9 mouse cellular contexts compared by ENCODE assay signal in genomic region chr7:95689161-95689833, GRCm38 (mm10).
DNase-seq lines count a peak whose midpoint lies in the region; ATAC-seq and TF ChIP-seq lines count a peak whose summit lies in the region.
"Had no signal": no experiment of that assay in that cellular context is flagged by ENCODE, and none has a peak within 500 bp of the region (broad histone marks: within the 10 kb centered on the region; RNA-seq: fewer than 3 reads in every experiment).

No protein-coding gene starts in this region.

- ATAC-seq in forebrain, postnatal 0 days: peak; percentile 53
- no peak for ATAC-seq in megakaryocyte, adult 5-6 weeks (ENCODE audit: poor library complexity, severe bottlenecking)

- no peak for TF ChIP-seq CTCF in gastrocnemius, adult 2 months (IDR thresholded peaks at IDR 0.05)
- no peak for TF ChIP-seq CTCF in forebrain, postnatal 0 days (IDR thresholded peaks at IDR 0.05; ENCODE audit: low read depth)

- peak overlapping the region; percentile 24 for H3K4me3 ChIP-seq in gastrocnemius, adult 2 months
- H3K4me3 ChIP-seq in forebrain, postnatal 0 days (ENCODE audit: low read depth, low read length): peak overlapping the region; percentile 28
- peak overlapping the region; percentile 41 for H3K4me3 ChIP-seq in midbrain, embryonic 10.5 days

- peak overlapping the region; percentile 23; the same call in 1 of the 2 replicates for H3K9ac ChIP-seq in forebrain, postnatal 0 days

- no peak overlapping the region for H3K27ac ChIP-seq in gastrocnemius, adult 2 months
- H3K27ac ChIP-seq in forebrain, postnatal 0 days (ENCODE audit: low read depth, low read length): no peak overlapping the region
- H3K27ac ChIP-seq in midbrain, embryonic 10.5 days (replicated peaks): peak overlapping the region; percentile 80

- H3K27me3 ChIP-seq in forebrain, postnatal 0 days (ENCODE audit: insufficient read depth, low read length): no peaks in the 10 kb centered on the region
- peaks cover 71% of the 10 kb centered on the region for H3K27me3 ChIP-seq in midbrain, embryonic 10.5 days (ENCODE audit: low read depth, poor library complexity, severe bottlenecking)

- H3K4me1 ChIP-seq in forebrain, postnatal 0 days (ENCODE audit: insufficient read depth): no peaks in the 10 kb centered on the region
- peaks cover 49% of the 10 kb centered on the region for H3K4me1 ChIP-seq in midbrain, embryonic 10.5 days

- intact Hi-C loops in gastrocnemius, adult 2 months (cut with DNase I): no loop called here

- peak overlapping the region; percentile 54 for H3K4me2 ChIP-seq in forebrain, postnatal 0 days (ENCODE audit: low read depth)

- H3K36me3 ChIP-seq in forebrain, postnatal 0 days (ENCODE audit: insufficient read depth): no peaks in the 10 kb centered on the region
- no peaks in the 10 kb centered on the region for H3K36me3 ChIP-seq in midbrain, embryonic 10.5 days

- DNase-seq in gastrocnemius, adult 2 months: no peak
- DNase-seq in gastrocnemius, postnatal 10 days: no peak
- DNase-seq in Muller cell, postnatal 12 days (ENCODE audit: inconsistent ontology term): peak; percentile 88
- DNase-seq in forebrain, postnatal 0 days: no peak
- peak; percentile 14 for DNase-seq in midbrain, embryonic 10.5 days (ENCODE audit: low spot score)
- no peak for DNase-seq in urinary bladder, postnatal 14 days (ENCODE audit: low spot score)
- DNase-seq in layer of hippocampus, adult 9-11 months: no peak
- DNase-seq: thymus, postnatal 14 days had no signal

- H3K9me3 ChIP-seq in forebrain, postnatal 0 days (ENCODE audit: low read length): no peaks in the 10 kb centered on the region
- no peaks in the 10 kb centered on the region for H3K9me3 ChIP-seq in midbrain, embryonic 10.5 days (replicated peaks)

- WGBS in forebrain, postnatal 0 days: 13% methylated on average over 7 of the region's 7 CpGs
- 10% methylated on average over 7 of the region's 7 CpGs for WGBS in midbrain, embryonic 10.5 days

Comparison
In these comparisons a context has a peak if more than half of its experiments do, and no peak if none do; other contexts are left out.
1. DNase-seq: peak in Muller cell, postnatal 12 days (single experiment) and midbrain, embryonic 10.5 days (single experiment); none in gastrocnemius, adult 2 months (single experiment), gastrocnemius, postnatal 10 days (single experiment), forebrain, postnatal 0 days (single experiment), urinary bladder, postnatal 14 days (single experiment) and layer of hippocampus, adult 9-11 months (single experiment).
2. Peak in every context shown above with its lines, with median percentiles within 50 percentile points of each other: H3K4me3 ChIP-seq.